Mouse (Mus musculus) spleen, adult 2 months (tissue): ENCODE results near the gene Kdm1b. TPM values are rescaled to one million over a fixed set of nuclear protein-coding genes. Genes with fewer than 3 reads are reported as not detected.

ENCODE experiments used
- DNase-seq, 2 experiments: peaks; one replicate each; pipeline versions ENCODE4 v3.0.0 to v3.0.0-alpha.2; 2012 to 2021; ENCODE audit warnings: low spot score in 2 of 2, low read depth in 1 of 2
- H3K27ac ChIP-seq: fragments of 200-500 bp; 2 replicates; pipeline ENCODE4 v1.5.1; 2012; ENCODE audit warnings: low read length, inconsistent platforms; ENCODE audit not compliant: insufficient read depth
- H3K27me3 ChIP-seq: fragments of 200-500 bp; 2 replicates; pipeline ENCODE4 v1.6.1; 2012; ENCODE audit warnings: mild to moderate bottlenecking, moderate library complexity, low read length, inconsistent platforms; ENCODE audit not compliant: control insufficient read depth, insufficient read depth
- H3K36me3 ChIP-seq: fragments of 200-500 bp; 2 replicates; pipeline ENCODE4 v1.6.1; 2012; ENCODE audit warnings: mild to moderate bottlenecking, low read length, inconsistent platforms; ENCODE audit not compliant: control insufficient read depth, insufficient read depth
- H3K4me1 ChIP-seq: fragments of 200-500 bp; 2 replicates; pipeline ENCODE4 v1.6.1; 2011; ENCODE audit warnings: inconsistent platforms; ENCODE audit not compliant: control insufficient read depth, insufficient read depth, insufficient read length
- H3K4me3 ChIP-seq: fragments of 200-500 bp; 2 replicates; pipeline ENCODE4 v1.5.1; 2011; ENCODE audit warnings: mild to moderate bottlenecking, inconsistent platforms; ENCODE audit not compliant: insufficient read depth, insufficient read length; ENCODE audit errors: extremely low read depth
- CTCF ChIP-seq: fragments of 200-500 bp; IDR thresholded peaks from 2 replicates; pipeline ENCODE4 v1.5.1; 2011; ENCODE audit warnings: mild to moderate bottlenecking, inconsistent platforms; ENCODE audit not compliant: insufficient read depth, insufficient read length, insufficient replicate concordance; ENCODE audit errors: extremely low read depth
- POLR2A ChIP-seq: fragments of 200-500 bp; IDR thresholded peaks from 2 replicates; pipeline ENCODE4 v1.6.1; 2011; ENCODE audit warnings: low read depth, low read length, inconsistent platforms
- WGBS: fragments of 180-500 bp; shearing (Covaris S2); methylation state at CpG from one replicate; pipeline ENCODE4 v1.1.7; 2018; 5-methylcytosine and 5-hydroxymethylcytosine counted together
- polyA plus RNA-seq: library from polyadenylated mRNA; depleted of rRNA; stranded (reverse); fragments of >200 nt; gene quantifications from 2 replicates; pipeline ENCODE4 v1.2.3, GENCODE M21; 2012; rRNA removed

The Kdm1b gene
- polyA plus RNA-seq, 1 experiment, result 5.3 TPM

DNA sequence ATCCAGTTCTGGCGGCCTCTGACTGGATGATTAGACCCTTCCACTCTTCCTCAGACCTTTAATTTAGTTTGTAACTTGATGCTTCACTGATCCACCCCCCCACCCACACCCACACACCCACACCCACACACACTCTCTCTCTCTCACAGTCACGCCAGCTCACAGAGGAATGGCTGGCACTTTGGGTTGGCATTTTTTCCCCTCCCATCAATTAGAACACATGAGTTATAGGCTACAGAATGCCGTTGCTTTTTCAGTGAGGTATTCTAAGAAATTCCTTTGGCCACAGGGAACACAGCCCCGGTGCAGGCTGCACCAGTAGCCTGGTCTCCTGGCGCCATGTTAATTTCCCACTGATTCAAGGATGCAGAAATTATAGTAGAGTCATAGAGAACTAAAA is 82.3 kb downstream of the Kdm1b start:
- WGBS, result 87% methylated on average over 5 of the region's 5 CpGs
- DNase-seq, result no peak
- Histone ChIP-seq H3K4me3 (no peak overlapping the region), H3K27ac (no peak overlapping the region), H3K27me3 (peaks cover 5% of the 10 kb centered on the region; the same call in 1 of the 2 replicates), H3K4me1 (peaks cover 6% of the 10 kb centered on the region; the same call in 1 of the 2 replicates), H3K36me3 (no peaks in the 10 kb centered on the region)
- TF ChIP-seq POLR2A (no peak), CTCF (no peak)

DNA sequence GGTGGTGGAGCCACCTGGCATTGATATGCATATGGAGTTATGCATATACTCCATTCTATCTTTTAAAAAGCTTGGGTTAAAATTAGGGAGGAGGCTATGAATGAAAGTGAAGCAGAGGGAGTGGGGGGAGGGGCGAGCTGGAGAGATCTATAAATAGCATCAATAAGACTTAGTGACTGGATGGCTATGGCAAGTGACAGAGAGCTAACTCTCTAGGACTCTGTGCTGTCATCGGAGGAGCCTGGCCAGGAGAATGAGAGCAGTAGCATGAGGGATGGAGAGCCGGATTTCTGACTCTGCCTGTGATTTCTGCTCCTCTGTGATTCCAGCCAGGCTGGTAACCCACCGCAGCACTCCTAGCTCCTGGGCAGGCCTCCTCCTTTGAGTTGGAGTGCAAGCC is 85.8 kb downstream of the Kdm1b start:
- H3K27ac ChIP-seq, result no peak overlapping the region
- no peak overlapping the region for H3K4me3 ChIP-seq
- H3K36me3 ChIP-seq, result no peaks in the 10 kb centered on the region
- DNase-seq, result no peak
- TF ChIP-seq POLR2A (no peak), CTCF (no peak)
- H3K27me3 ChIP-seq, result no peaks in the 10 kb centered on the region
- H3K4me1 ChIP-seq, result no peaks in the 10 kb centered on the region
- WGBS, result 90% methylated on average over 4 of the region's 4 CpGs

DNA sequence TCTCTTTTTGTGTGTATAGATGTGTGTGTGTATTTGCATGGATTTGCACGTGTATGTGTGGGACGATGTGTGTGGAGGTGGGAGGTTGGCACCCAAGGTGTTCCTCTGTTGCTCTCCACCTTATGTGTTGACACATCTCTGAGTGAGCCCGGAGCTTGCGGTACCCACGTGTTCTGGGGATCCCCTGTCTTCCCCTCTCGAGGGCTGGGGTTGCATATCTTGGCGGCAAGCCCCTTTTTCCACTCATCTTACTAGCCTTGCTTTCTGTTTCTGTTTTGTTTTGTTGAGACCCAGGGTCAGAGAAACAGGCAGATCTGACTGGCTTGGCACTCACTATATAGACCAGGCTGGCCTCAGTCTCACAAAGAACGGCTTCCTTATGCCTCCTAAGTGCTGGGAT is 89.8 kb downstream of the Kdm1b start:
- no peak for DNase-seq
- TF ChIP-seq POLR2A, result no peak
- TF ChIP-seq CTCF, result no peak
- Histone ChIP-seq H3K4me3 (no peak overlapping the region), H3K27me3 (no peaks in the 10 kb centered on the region), H3K27ac (no peak overlapping the region), H3K36me3 (no peaks in the 10 kb centered on the region), H3K4me1 (no peaks in the 10 kb centered on the region)
- 88% methylated on average over 8 of the region's 8 CpGs for WGBS

DNA sequence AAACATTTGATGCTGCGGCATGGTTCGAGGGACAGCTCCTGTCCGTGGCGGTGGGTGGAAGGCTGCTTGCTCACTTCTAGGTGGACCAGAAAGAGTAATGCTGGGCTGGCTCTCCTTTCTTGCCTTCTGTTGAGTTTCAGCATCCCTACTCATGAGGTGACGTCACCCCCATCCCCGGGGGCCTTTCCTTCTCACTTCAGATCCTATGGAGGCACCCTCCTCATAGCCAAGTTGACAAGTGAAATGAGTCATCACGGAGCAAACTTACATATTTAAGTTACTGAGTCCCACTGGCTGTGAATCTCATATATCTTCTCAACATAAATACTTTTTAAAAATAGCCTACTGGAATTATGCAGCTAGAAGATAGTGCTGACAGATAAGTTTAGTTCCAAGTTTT is 91.5 kb downstream of the Kdm1b start:
- Histone ChIP-seq H3K36me3 (no peaks in the 10 kb centered on the region), H3K27me3 (no peaks in the 10 kb centered on the region), H3K27ac (no peak overlapping the region), H3K4me3 (no peak overlapping the region), H3K4me1 (no peaks in the 10 kb centered on the region)
- WGBS, result 95% methylated on average over 7 of the region's 7 CpGs
- DNase-seq, result no peak
- TF ChIP-seq CTCF (no peak), POLR2A (no peak)

Other genes with a start within 250 kb of the Kdm1b start
- 5.6 and 6.1 TPM in 2 replicates for gene Kif13a, start 113.6 kb upstream of the Kdm1b start, polyA plus RNA-seq
- 0.95 and 1.00 TPM in 2 replicates for gene Nhlrc1, start 28.6 kb upstream of the Kdm1b start, polyA plus RNA-seq
- 0.52 and 0.57 TPM in 2 replicates for gene Tpmt, start 1.2 kb downstream of the Kdm1b start, polyA plus RNA-seq
- 37.8 and 50.5 TPM in 2 replicates for gene Dek, start 62.7 kb downstream of the Kdm1b start, polyA plus RNA-seq
- 4.5 and 4.6 TPM in 2 replicates for gene Rnf144b, start 79.2 kb downstream of the Kdm1b start, polyA plus RNA-seq